Mouse (Mus musculus): ENCODE data around the gene Sfxn5. TPM values are rescaled to one million over a fixed set of nuclear protein-coding genes. Genes with fewer than 3 reads are reported as not detected.

Gene Sfxn5
- polyA plus RNA-seq, 2 experiments, result 0.77 to 1.2 TPM

- Histone ChIP-seq H3K27ac (no peak overlapping the region), H3K9ac (replicated peaks) (no peak overlapping the region), H3K4me2 (ENCODE audit: low read depth) (no peak overlapping the region), H3K4me1 (replicated peaks; ENCODE audit: control insufficient read depth in 2 of 2, insufficient read depth in 2 of 2, low read length in 1 of 2) (no peaks in the 10 kb centered on the region), H3K4me3 (ENCODE audit: insufficient read depth in 1 of 2, low read depth in 2 of 2, low read length in 2 of 2) (no peak overlapping the region), H3K27me3 (ENCODE audit: control insufficient read depth, insufficient read depth, low read length) (no peaks in the 10 kb centered on the region), H3K9me3 (ENCODE audit: control insufficient read depth, low read length) (no peaks in the 10 kb centered on the region), H3K36me3 (replicated peaks; ENCODE audit: control insufficient read depth, insufficient read depth, low read depth) (no peaks in the 10 kb centered on the region)
- TF ChIP-seq EP300 (IDR thresholded peaks at IDR 0.05; ENCODE audit: low read depth) (no peak), CTCF (IDR thresholded peaks at IDR 0.05; ENCODE audit: low read depth) (no peak)
- 61% methylated on average over 5 of the region's 5 CpGs for WGBS (ENCODE audit: insufficient replicate concordance)
- ATAC-seq (ENCODE audit: insufficient read depth), result no peak
- no peak for DNase-seq (ENCODE audit: low read depth in 3 of 3, low spot score in 3 of 3)
These were observed 27.1 kb upstream of the Sfxn5 start for GRCm38 (mm10) chr6:85360311-85360710.

- WGBS (ENCODE audit: insufficient replicate concordance), result 70% methylated on average over 1 of the region's 1 CpGs
- H3K9me3 ChIP-seq (ENCODE audit: control insufficient read depth, low read length), result no peaks in the 10 kb centered on the region
- H3K27me3 ChIP-seq (ENCODE audit: control insufficient read depth, insufficient read depth, low read length), result no peaks in the 10 kb centered on the region
- no peak overlapping the region for H3K27ac ChIP-seq
- no peaks in the 10 kb centered on the region for H3K4me1 ChIP-seq (replicated peaks; ENCODE audit: control insufficient read depth in 2 of 2, insufficient read depth in 2 of 2, low read length in 1 of 2)
- H3K36me3 ChIP-seq (replicated peaks; ENCODE audit: control insufficient read depth, insufficient read depth, low read depth), result no peaks in the 10 kb centered on the region
- no peak overlapping the region for H3K9ac ChIP-seq (replicated peaks)
- DNase-seq (ENCODE audit: low read depth in 3 of 3, low spot score in 3 of 3) (no peak), ATAC-seq (ENCODE audit: insufficient read depth) (no peak)
- H3K4me2 ChIP-seq (ENCODE audit: low read depth), result no peak overlapping the region
- TF ChIP-seq CTCF (IDR thresholded peaks at IDR 0.05; ENCODE audit: low read depth) (no peak), EP300 (IDR thresholded peaks at IDR 0.05; ENCODE audit: low read depth) (no peak)
- no peak overlapping the region for H3K4me3 ChIP-seq (ENCODE audit: insufficient read depth in 1 of 2, low read depth in 2 of 2, low read length in 2 of 2)
These were observed 25.7 kb upstream of the Sfxn5 start for GRCm38 (mm10) chr6:85358877-85359276.

DNA sequence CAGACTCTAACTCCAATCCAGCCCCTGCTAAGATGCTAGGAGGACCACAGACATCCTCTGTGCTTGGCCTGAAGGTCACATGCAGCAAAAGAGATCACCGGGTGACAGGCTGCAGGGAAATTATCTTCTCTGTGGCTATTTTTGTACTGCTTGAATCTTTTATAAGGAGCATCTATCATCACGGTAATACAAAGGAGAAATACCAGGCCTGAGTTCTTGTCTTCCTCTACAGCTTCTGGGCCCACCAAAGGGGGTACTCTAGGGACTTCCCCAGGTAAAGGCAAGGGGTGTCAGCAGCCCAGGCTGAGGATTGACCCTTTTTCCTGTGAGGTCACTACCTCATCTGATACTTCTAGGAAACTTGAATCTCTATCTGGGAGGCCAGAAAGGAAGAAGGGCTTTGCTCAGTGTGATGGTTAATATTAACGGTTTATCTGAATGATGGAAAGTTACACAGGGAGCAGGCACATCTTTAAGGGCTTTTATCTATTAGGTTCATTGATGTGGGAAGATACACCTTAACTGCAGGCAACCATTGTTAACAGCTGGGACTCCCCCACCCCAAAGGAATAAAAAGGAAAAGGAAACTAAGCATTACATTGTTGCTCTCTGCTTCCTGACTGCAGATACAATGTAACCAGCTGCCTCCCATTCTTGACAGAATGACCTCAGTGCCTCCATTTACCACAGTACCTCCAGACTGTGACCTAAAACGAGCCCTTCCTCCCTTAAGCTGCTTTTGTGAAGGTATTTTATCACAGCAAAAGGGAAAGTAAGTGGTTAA, 23.7 kb upstream of the Sfxn5 start:
- TF ChIP-seq CTCF (IDR thresholded peaks at IDR 0.05; ENCODE audit: low read depth) (no peak), EP300 (IDR thresholded peaks at IDR 0.05; ENCODE audit: low read depth) (no peak)
- H3K4me2 ChIP-seq (ENCODE audit: low read depth), result no peak overlapping the region
- H3K9me3 ChIP-seq (ENCODE audit: control insufficient read depth, low read length), result no peaks in the 10 kb centered on the region
- H3K9ac ChIP-seq (replicated peaks), result no peak overlapping the region
- DNase-seq (ENCODE audit: low read depth in 3 of 3, low spot score in 3 of 3), result no peak
- no peak for ATAC-seq (ENCODE audit: insufficient read depth)
- H3K27ac ChIP-seq, result no peak overlapping the region
- no peaks in the 10 kb centered on the region for H3K36me3 ChIP-seq (replicated peaks; ENCODE audit: control insufficient read depth, insufficient read depth, low read depth)
- no peaks in the 10 kb centered on the region for H3K4me1 ChIP-seq (replicated peaks; ENCODE audit: control insufficient read depth in 2 of 2, insufficient read depth in 2 of 2, low read length in 1 of 2)
- WGBS (ENCODE audit: insufficient replicate concordance), result 42% methylated on average over 4 of the region's 4 CpGs
- H3K4me3 ChIP-seq (ENCODE audit: insufficient read depth in 1 of 2, low read depth in 2 of 2, low read length in 2 of 2), result no peak overlapping the region
- no peaks in the 10 kb centered on the region for H3K27me3 ChIP-seq (ENCODE audit: control insufficient read depth, insufficient read depth, low read length)

DNA sequence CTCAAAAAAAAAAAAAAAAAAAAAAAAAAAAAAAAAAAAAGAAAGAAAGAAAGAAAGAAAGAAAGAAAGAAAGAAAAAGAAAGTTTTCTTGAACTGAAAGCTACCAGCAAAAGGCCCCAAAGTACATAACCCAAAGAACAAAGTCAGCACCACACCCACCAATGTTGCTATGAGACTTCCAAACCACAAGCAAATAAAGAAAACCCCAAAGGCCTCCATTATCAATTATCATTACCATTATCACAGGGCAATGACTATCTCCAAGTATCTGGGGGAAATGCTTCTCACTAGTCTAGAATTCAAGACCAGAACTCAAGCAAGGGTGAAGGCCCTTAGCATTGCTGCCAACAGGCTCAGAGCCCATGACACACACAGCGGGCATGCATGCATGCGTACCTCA, 22.5 kb upstream of the Sfxn5 start:
- H3K36me3 ChIP-seq (replicated peaks; ENCODE audit: control insufficient read depth, insufficient read depth, low read depth), result no peaks in the 10 kb centered on the region
- no peak for TF ChIP-seq EP300 (IDR thresholded peaks at IDR 0.05; ENCODE audit: low read depth)
- no peak for TF ChIP-seq CTCF (IDR thresholded peaks at IDR 0.05; ENCODE audit: low read depth)
- H3K4me3 ChIP-seq (ENCODE audit: insufficient read depth in 1 of 2, low read depth in 2 of 2, low read length in 2 of 2), result no peak overlapping the region
- no peak for ATAC-seq (ENCODE audit: insufficient read depth)
- H3K27ac ChIP-seq, result no peak overlapping the region
- H3K9me3 ChIP-seq (ENCODE audit: control insufficient read depth, low read length), result no peaks in the 10 kb centered on the region
- WGBS (ENCODE audit: insufficient replicate concordance), result 91% methylated on average over 2 of the region's 2 CpGs
- H3K9ac ChIP-seq (replicated peaks), result no peak overlapping the region
- no peak overlapping the region for H3K4me2 ChIP-seq (ENCODE audit: low read depth)
- H3K27me3 ChIP-seq (ENCODE audit: control insufficient read depth, insufficient read depth, low read length), result no peaks in the 10 kb centered on the region
- H3K4me1 ChIP-seq (replicated peaks; ENCODE audit: control insufficient read depth in 2 of 2, insufficient read depth in 2 of 2, low read length in 1 of 2), result no peaks in the 10 kb centered on the region
- no peak for DNase-seq (ENCODE audit: low read depth in 3 of 3, low spot score in 3 of 3)

DNA sequence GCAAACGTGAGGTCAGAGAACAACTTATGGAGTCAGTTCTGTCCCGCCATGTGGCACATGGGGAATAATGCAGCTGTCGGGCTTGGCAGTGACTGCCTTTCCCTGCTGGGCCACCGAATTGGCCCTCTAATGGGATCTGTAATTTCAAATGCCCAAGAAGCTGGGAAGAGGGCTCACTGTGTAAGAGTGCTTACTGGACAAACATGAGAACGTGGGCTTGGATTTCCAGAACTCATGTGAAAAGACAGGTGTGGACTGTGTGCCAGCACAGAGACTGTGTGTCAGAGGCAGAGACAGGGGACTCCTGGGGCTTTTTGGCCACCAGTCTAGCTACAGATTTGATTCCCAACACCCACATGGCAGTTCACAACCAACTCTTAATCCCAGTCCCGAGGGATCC, 21.5 kb upstream of the Sfxn5 start:
- Histone ChIP-seq H3K27me3 (ENCODE audit: control insufficient read depth, insufficient read depth, low read length) (no peaks in the 10 kb centered on the region), H3K4me1 (replicated peaks; ENCODE audit: control insufficient read depth in 2 of 2, insufficient read depth in 2 of 2, low read length in 1 of 2) (no peaks in the 10 kb centered on the region), H3K36me3 (replicated peaks; ENCODE audit: control insufficient read depth, insufficient read depth, low read depth) (no peaks in the 10 kb centered on the region), H3K4me2 (ENCODE audit: low read depth) (no peak overlapping the region), H3K27ac (no peak overlapping the region), H3K4me3 (ENCODE audit: insufficient read depth in 1 of 2, low read depth in 2 of 2, low read length in 2 of 2) (no peak overlapping the region), H3K9ac (replicated peaks) (no peak overlapping the region), H3K9me3 (ENCODE audit: control insufficient read depth, low read length) (no peaks in the 10 kb centered on the region)
- ATAC-seq (ENCODE audit: insufficient read depth) (no peak), DNase-seq (ENCODE audit: low read depth in 3 of 3, low spot score in 3 of 3) (no peak)
- TF ChIP-seq CTCF (IDR thresholded peaks at IDR 0.05; ENCODE audit: low read depth) (no peak), EP300 (IDR thresholded peaks at IDR 0.05; ENCODE audit: low read depth) (no peak)
- WGBS (ENCODE audit: insufficient replicate concordance), result 72% methylated on average over 6 of the region's 6 CpGs

Data from liver, embryonic 14.5 days (tissue).